Mouse (Mus musculus): ENCODE data around the gene St6galnac1.

DNA sequence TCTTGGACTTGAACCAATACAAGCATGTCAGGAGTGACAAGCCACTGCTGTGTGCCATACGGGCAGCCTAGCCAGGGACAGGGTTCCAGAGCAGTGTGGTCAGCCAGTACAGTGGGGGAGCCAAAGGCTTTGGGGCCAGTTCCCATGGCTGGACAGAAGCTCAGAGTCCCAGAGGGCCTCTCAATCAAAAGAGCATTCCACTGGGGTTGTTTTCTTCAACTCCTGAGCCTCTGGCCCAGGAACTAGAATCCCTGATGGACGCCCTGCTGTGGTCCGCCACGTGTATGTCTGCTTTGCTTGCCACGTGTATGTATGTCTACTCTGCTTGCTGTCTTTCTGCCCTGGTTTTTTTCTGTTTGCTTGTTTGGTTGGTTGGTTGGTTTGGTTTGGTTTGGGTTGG is 25.8 kb upstream of the St6galnac1 start:
- TF ChIP-seq ZNF384 (IDR thresholded peaks at IDR 0.05; ENCODE audit: low read depth, low read length) = no peak
- no peak for TF ChIP-seq ZC3H11A (IDR thresholded peaks at IDR 0.05; ENCODE audit: borderline replicate concordance, low read depth, low read length)
- no peak for TF ChIP-seq HCFC1 (IDR thresholded peaks at IDR 0.05; ENCODE audit: borderline replicate concordance, insufficient read depth, low read length)
